Mouse (Mus musculus) ES-Bruce4 (cell line): ENCODE results near the gene Hoxc6. TPM values are rescaled to one million over a fixed set of nuclear protein-coding genes. Genes with fewer than 3 reads are reported as not detected.

Experiments
- H3K27ac ChIP-seq: 2 replicates; pipeline ENCODE4 v1.5.1; 2012; ENCODE audit warnings: low read length, inconsistent platforms; ENCODE audit not compliant: insufficient read depth
- H3K27me3 ChIP-seq: 2 replicates; pipeline ENCODE4 v1.6.1; 2012; ENCODE audit warnings: mild to moderate bottlenecking, low read length, inconsistent platforms; ENCODE audit not compliant: control insufficient read depth, poor library complexity, insufficient read depth, severe bottlenecking
- H3K36me3 ChIP-seq: 2 replicates; pipeline ENCODE4 v1.6.1; 2012; ENCODE audit warnings: inconsistent platforms, mild to moderate bottlenecking, low read length, moderate library complexity; ENCODE audit not compliant: control insufficient read depth, poor library complexity, insufficient read depth, severe bottlenecking
- H3K4me1 ChIP-seq: one replicate; pipeline ENCODE4 v1.8.1; 2011; ENCODE audit warnings: low read length; ENCODE audit not compliant: control insufficient read depth, insufficient read depth
- H3K4me3 ChIP-seq: 2 replicates; pipeline ENCODE4 v1.5.1; 2011; ENCODE audit warnings: low read depth, mild to moderate bottlenecking, low read length
- H3K9ac ChIP-seq: 2 replicates; pipeline ENCODE4 v1.6.1; 2012; ENCODE audit warnings: low read depth, mild to moderate bottlenecking, inconsistent platforms; ENCODE audit not compliant: poor library complexity, severe bottlenecking
- H3K9me3 ChIP-seq: replicated peaks from 2 replicates; pipeline ENCODE4 v1.6.1; 2012; ENCODE audit warnings: mild to moderate bottlenecking, low read length, inconsistent platforms; ENCODE audit not compliant: control insufficient read depth, poor library complexity, insufficient read depth, severe bottlenecking
- CTCF ChIP-seq: IDR thresholded peaks from one replicate; pipeline ENCODE4 v1.8.1; 2011; ENCODE audit warnings: low read depth, low read length
- EP300 ChIP-seq: IDR thresholded peaks from 2 replicates; pipeline ENCODE4 v1.6.1; 2011; ENCODE audit warnings: low read depth, low read length; ENCODE audit not compliant: insufficient read depth
- POLR2A ChIP-seq: IDR thresholded peaks from one replicate; pipeline ENCODE4 v1.8.1; 2011; ENCODE audit warnings: low read length; ENCODE audit not compliant: insufficient read depth
- polyA plus RNA-seq: library from polyadenylated mRNA; stranded (reverse); fragments of >200 nt; gene quantifications from 2 replicates; pipeline ENCODE4 v1.2.4, GENCODE M21; 2011; ENCODE audit warnings: low read depth; ENCODE audit not compliant: missing spikeins, insufficient read depth, insufficient read length

Gene Hoxc6
- polyA plus RNA-seq, 1 experiment, result 1.3 TPM

DNA sequence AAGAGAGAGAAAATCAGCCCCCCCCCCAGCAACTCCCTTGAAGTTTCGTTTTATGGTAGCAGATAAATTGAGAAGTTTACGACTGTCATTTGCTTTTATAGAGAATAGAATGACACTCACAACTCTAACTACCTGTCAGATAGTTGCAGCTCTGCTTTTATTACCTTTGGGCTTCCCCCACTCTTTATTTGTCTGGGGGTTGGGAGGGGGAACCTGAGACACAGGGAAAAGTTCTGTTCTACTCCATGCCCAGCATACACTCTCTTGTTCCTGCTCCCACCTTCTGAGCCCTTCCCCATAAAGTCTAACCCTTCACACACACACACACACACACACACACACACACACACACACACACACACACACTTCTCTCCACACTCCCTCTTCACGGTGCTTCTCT lies 5.2 kb upstream of the Hoxc6 start:
- H3K9ac ChIP-seq, result no peak overlapping the region

DNA sequence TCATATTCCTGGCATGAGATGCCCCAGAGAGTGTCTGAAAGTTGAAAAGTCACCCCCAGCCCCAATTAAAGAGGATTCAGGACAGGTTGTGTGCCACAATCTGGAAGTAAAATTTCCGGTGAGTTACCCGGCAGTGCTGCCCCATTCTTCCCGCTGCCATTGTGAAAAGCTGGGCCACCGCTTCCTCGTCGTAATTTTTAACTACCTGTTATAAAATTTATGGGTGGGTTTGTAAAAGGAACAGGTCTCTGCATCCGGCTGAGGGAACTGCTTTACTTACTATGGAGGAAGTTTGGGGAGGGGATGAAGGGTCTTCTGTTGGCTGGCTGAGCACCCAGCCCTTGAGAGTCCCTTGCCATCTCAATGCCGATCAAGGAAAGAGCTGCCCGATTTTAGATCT lies 1.5 kb upstream of the Hoxc6 start:
- no peaks in the 10 kb centered on the region for H3K9me3 ChIP-seq
- H3K27me3 ChIP-seq, result peaks cover 57% of the 10 kb centered on the region
- H3K9ac ChIP-seq, result no peak overlapping the region
- H3K4me1 ChIP-seq, result no peaks in the 10 kb centered on the region
- no peaks in the 10 kb centered on the region for H3K36me3 ChIP-seq
- H3K4me3 ChIP-seq, result no peak overlapping the region
- TF ChIP-seq POLR2A (no peak), CTCF (no peak), EP300 (no peak)
- no peak overlapping the region for H3K27ac ChIP-seq

More for the DNA sequence above, 5.2 kb upstream of the Hoxc6 start:
- Histone ChIP-seq H3K4me3 (no peak overlapping the region), H3K36me3 (no peaks in the 10 kb centered on the region), H3K9me3 (no peaks in the 10 kb centered on the region), H3K27me3 (peaks cover 68% of the 10 kb centered on the region), H3K4me1 (no peaks in the 10 kb centered on the region), H3K27ac (no peak overlapping the region)
- TF ChIP-seq EP300 (no peak), POLR2A (no peak), CTCF (no peak)

DNA sequence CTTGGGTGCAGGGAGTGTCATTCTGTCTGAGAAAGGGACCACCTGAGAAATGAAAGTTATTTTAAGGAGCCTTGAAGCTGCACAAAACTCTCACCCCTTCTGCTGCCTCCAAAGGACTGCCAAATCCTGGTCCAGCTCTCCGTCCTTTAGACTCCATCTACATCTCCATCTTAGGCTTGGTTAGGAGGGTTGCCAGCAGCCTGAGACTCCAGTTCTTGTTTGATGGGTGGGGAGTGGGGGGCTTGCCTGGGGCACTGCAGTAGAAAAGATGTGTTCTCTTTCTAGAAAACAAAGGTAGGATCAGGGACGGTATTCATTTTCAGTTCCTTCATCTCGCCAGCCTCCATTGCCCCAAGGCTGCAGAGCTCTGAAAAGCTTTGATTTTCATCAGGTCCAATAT lies 626 bp upstream of the Hoxc6 start:
- H3K9ac ChIP-seq, result no peak overlapping the region
- H3K9me3 ChIP-seq, result no peaks in the 10 kb centered on the region
- peaks cover 58% of the 10 kb centered on the region for H3K27me3 ChIP-seq
- no peak overlapping the region for H3K4me3 ChIP-seq
- no peak for TF ChIP-seq CTCF
- no peak for TF ChIP-seq POLR2A
- TF ChIP-seq EP300, result no peak
- no peaks in the 10 kb centered on the region for H3K36me3 ChIP-seq
- H3K4me1 ChIP-seq, result no peaks in the 10 kb centered on the region
- H3K27ac ChIP-seq, result no peak overlapping the region

DNA sequence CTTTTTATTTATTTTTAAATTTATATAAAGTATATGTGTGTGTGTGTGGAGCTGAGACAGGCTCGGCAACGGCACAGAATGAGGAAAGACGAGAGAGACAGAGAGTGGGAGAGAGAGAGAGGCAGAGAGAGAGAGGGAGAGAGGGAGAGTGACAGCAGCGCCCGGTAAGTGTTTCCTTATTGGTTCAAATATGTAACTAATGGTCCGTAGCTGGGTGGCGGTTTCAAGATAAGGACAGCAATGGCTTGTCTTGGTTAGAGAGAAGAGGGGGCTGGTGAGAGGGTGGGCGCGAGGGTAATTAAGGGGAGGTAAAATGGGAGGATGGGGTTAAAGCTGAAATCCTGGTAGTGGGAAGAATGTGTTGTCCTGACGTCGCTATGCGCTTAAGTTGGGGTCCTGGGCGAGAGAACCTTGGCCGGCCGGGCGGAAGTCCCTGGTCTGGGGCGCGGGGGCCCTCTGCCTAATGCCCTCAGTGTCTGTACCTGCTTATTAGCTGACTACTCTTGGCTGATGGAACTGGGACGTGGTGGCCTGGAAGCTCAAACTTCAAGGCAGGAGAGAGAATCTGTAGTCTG lies 638 bp downstream of the Hoxc6 start:
- H3K36me3 ChIP-seq, result no peaks in the 10 kb centered on the region
- H3K9me3 ChIP-seq, result no peaks in the 10 kb centered on the region
- H3K27ac ChIP-seq, result no peak overlapping the region
- no peak for TF ChIP-seq POLR2A
- no peak for TF ChIP-seq CTCF
- TF ChIP-seq EP300, result no peak
- peak overlapping the region; percentile 60 for H3K4me3 ChIP-seq
- no peaks in the 10 kb centered on the region for H3K4me1 ChIP-seq
- peaks cover 59% of the 10 kb centered on the region for H3K27me3 ChIP-seq
- H3K9ac ChIP-seq, result peak overlapping the region; percentile 51

DNA sequence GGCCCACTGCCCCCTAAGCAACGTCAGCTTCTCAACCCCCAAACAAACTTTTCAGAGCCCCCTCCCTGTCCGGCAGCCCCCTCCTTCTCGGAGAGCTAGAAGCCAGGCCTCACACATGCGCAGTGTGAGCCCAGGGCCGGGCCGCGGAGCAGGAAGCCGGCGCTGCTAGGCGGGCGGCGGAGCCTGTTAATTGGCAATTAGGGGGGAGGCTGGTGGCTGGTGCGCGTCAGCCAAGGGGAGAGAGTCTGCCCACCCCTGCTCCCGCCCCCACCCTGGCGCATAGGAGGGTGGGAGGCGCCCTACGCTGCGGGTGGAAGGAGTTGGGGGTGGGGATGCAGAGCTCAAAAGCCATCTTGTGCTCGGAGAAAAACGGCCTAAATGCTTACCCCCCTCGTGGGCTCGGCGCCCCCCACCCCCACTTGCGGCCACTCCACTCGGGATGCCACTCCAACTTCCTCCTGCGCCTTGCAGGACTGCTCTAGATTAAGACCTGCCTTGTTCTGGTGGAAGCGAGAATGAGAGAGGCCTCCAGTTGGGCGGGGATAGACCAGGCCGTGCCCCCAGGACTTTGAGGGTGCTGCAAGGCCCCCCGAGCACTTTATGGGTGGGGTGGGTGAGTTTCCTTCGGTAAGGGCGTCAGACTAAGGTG lies 1.2 kb downstream of the Hoxc6 start:
- TF ChIP-seq POLR2A (no peak), CTCF (no peak), EP300 (no peak)
- no peak overlapping the region for H3K27ac ChIP-seq
- peak overlapping the region; percentile 60 for H3K4me3 ChIP-seq
- peaks cover 60% of the 10 kb centered on the region for H3K27me3 ChIP-seq
- no peaks in the 10 kb centered on the region for H3K9me3 ChIP-seq
- no peaks in the 10 kb centered on the region for H3K4me1 ChIP-seq
- peak overlapping the region; percentile 51 for H3K9ac ChIP-seq
- H3K36me3 ChIP-seq, result no peaks in the 10 kb centered on the region

DNA sequence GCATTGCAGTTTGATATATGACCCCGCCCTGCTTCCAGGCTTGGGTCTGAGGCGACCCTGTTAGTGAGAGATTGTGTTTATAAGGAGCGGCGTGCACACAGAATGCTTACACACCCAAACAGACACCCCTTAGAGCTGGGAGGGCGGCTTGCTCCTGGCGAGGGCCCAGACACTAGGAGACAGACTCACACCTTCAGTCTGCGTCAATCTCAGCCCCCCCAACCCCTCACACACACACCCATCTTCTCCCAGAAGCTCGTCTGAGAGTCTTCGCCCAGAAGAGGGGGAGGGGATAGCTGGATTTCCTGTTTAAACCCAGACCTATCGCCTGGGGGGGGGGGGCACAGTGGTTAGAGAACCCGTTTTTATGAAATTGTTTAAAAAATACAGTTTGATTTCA lies 1.9 kb downstream of the Hoxc6 start:
- no peaks in the 10 kb centered on the region for H3K9me3 ChIP-seq
- no peak overlapping the region for H3K27ac ChIP-seq
- no peak overlapping the region for H3K4me3 ChIP-seq
- H3K27me3 ChIP-seq, result peaks cover 62% of the 10 kb centered on the region
- TF ChIP-seq EP300, result no peak
- no peak for TF ChIP-seq POLR2A
- no peak for TF ChIP-seq CTCF
- H3K9ac ChIP-seq, result no peak overlapping the region
- no peaks in the 10 kb centered on the region for H3K4me1 ChIP-seq
- H3K36me3 ChIP-seq, result no peaks in the 10 kb centered on the region
